Mouse (Mus musculus) bone marrow, adult 2 months (tissue): ENCODE measurements around the gene Agbl4.

Experiments
- CTCF ChIP-seq: fragments of 200-500 bp; IDR thresholded peaks from 2 replicates; pipeline ENCODE4 v1.5.1; 2011; ENCODE audit warnings: low read length, control low read depth; ENCODE audit not compliant: control insufficient read depth, insufficient read depth
- POLR2A ChIP-seq: fragments of 200-500 bp; IDR thresholded peaks from 2 replicates; pipeline ENCODE4 v1.6.1; 2011; ENCODE audit warnings: low read depth, mild to moderate bottlenecking, control low read depth, low read length, borderline replicate concordance; ENCODE audit not compliant: control insufficient read depth

DNA sequence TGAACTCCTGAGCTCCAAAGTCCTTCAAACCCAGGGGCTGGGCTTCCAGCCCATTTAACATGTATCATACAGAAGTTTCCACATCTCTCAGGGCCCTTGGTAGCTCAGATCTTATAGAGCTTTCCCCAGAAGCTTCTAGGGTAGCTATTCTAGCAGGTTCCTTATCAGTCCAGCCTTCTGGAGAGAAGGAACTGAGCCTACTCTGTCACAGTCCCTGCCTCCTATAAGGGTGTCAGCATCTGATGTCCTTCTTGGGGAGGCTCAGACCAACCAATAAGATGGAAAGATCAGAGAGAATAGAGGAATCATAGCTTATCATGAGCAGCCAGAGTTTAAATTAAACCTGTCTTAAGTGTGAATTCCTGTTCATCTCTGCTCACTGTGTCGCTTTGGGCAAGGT, 1269.3 kb downstream of the Agbl4 start:
- no peak for TF ChIP-seq POLR2A
- no peak for TF ChIP-seq CTCF
